Mouse (Mus musculus) neural tube, embryonic 14.5 days (tissue): ENCODE data around the gene Rasl11a. TPM values are rescaled to one million over a fixed set of nuclear protein-coding genes. Genes with fewer than 3 reads are reported as not detected.
A peak's percentile ranks its signal among the peaks of the same experiment; 100 is the strongest.

Experiments used
- ATAC-seq: fragments of 200-750 bp; cut with Nextera tagmentation; 2 replicates; pipeline ENCODE4 v1.8.0; 2017; ENCODE audit warnings: low read depth, mild to moderate bottlenecking, moderate TSS enrichment, moderate library complexity
- H3K27ac ChIP-seq: fragments of 300-500 bp; sonication (generic); 2 replicates; pipeline ENCODE4 v1.5.1; 2014; ENCODE audit warnings: low read depth, mild to moderate bottlenecking, control low read depth, low read length, moderate library complexity, mixed read lengths
- H3K27me3 ChIP-seq: fragments of 300-500 bp; sonication (generic); 2 replicates; pipeline ENCODE4 v1.6.1; 2014; ENCODE audit warnings: low read length; ENCODE audit not compliant: control insufficient read depth, insufficient read depth
- H3K36me3 ChIP-seq: fragments of 300-500 bp; sonication (generic); 2 replicates; pipeline ENCODE4 v1.6.1; 2014; ENCODE audit warnings: low read length, mixed read lengths; ENCODE audit not compliant: control insufficient read depth, insufficient read depth
- H3K4me1 ChIP-seq: fragments of 300-500 bp; sonication (generic); 2 replicates; pipeline ENCODE4 v1.6.1; 2014; ENCODE audit warnings: low read length; ENCODE audit not compliant: control insufficient read depth, insufficient read depth
- H3K4me2 ChIP-seq: fragments of 300-500 bp; sonication (generic); 2 replicates; pipeline ENCODE4 v1.6.1; 2014; ENCODE audit warnings: mild to moderate bottlenecking, low read depth, low read length, control low read depth
- H3K4me3 ChIP-seq: fragments of 300-500 bp; sonication (generic); 2 replicates; pipeline ENCODE4 v1.5.1; 2014; ENCODE audit warnings: low read depth, low read length, control low read depth, mixed read lengths
- H3K9ac ChIP-seq: fragments of 300-500 bp; sonication (generic); replicated peaks from 2 replicates; pipeline ENCODE4 v1.6.1; 2014; ENCODE audit warnings: low read depth, mild to moderate bottlenecking, control low read depth, low read length, mixed read lengths
- H3K9me3 ChIP-seq: fragments of 300-500 bp; sonication (generic); 2 replicates; pipeline ENCODE4 v1.6.1; 2016; ENCODE audit warnings: low read length; ENCODE audit not compliant: control insufficient read depth
- WGBS: fragments of 180-500 bp; shearing (Covaris S2); extraction: QIAGEN DNeasy Blood & Tissue Kit; methylation state at CpG from one replicate; pipeline ENCODE4 v1.1.7; 2014; 5-methylcytosine and 5-hydroxymethylcytosine counted together
- polyA plus RNA-seq: library from polyadenylated mRNA; unstranded; fragments of >200 nt; fragmentation: Nextera tagmentation; extraction: Ambion mirVana; gene quantifications from 2 replicates; pipeline ENCODE4 v1.2.1, GENCODE M21; 2014

Gene Rasl11a
- polyA plus RNA-seq, 1 experiment from 2014 or later, result 9.1 TPM

DNA sequence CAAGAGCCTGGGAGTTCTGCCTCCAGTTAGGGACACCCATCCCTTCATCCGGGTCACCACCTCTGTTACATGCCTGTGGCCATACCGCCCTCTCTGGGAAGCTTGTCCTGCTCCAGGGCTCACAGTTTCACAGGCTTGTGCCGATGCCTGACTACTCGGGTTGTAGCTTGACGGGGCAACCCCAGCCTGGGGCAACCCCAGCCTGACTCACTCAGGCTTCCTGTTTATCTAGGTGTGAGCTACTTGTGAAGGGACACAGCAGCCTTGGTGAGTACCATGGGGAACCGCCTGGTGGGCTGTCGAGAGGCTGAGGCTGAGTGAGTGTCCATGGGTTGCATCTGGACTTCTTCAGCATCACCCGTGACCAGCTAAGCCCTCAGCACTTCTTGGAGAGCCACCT, 12.7 kb downstream of the Rasl11a start:
- H3K9me3 ChIP-seq, result no peaks in the 10 kb centered on the region
- no peak overlapping the region for H3K9ac ChIP-seq
- no peak overlapping the region for H3K4me2 ChIP-seq
- ATAC-seq, result no peak
- WGBS, result 89% methylated on average over 8 of the region's 8 CpGs
- H3K27ac ChIP-seq, result no peak overlapping the region
- H3K27me3 ChIP-seq, result no peaks in the 10 kb centered on the region
- H3K4me1 ChIP-seq, result no peaks in the 10 kb centered on the region
- H3K4me3 ChIP-seq, result no peak overlapping the region
- no peaks in the 10 kb centered on the region for H3K36me3 ChIP-seq

GRCm38 (mm10) chr5:146858772-146859171, 13.9 kb downstream of the Rasl11a start:
- Histone ChIP-seq H3K27ac (no peak overlapping the region; the same call in 1 of the 2 replicates), H3K9me3 (no peaks in the 10 kb centered on the region), H3K4me2 (no peak overlapping the region), H3K9ac (no peak overlapping the region), H3K27me3 (no peaks in the 10 kb centered on the region), H3K4me1 (no peaks in the 10 kb centered on the region), H3K4me3 (no peak overlapping the region), H3K36me3 (no peaks in the 10 kb centered on the region)
- 80% methylated on average over 9 of the region's 9 CpGs for WGBS
- ATAC-seq, result peak; percentile 56; the same call in 1 of the 2 replicates

DNA sequence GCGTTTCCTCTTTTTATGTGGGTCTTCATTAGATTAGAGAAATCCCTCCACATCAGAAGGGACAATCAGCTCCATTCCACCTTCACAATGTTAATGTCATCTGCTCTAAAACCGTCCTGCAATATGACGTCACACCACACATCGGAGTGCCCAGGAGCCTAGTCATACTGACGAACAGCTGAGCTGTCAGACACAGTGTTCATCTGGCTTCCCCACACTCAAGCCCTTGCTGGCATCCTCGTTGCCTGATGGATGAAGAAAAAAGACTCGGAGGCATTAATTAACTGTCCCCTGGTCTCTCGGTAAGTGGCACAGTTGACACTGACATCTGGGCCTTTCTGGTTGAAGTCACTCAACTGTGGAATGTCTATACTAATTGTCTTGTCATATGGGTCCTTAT, 14.4 kb downstream of the Rasl11a start:
- Histone ChIP-seq H3K27me3 (no peaks in the 10 kb centered on the region), H3K9me3 (no peaks in the 10 kb centered on the region), H3K36me3 (no peaks in the 10 kb centered on the region), H3K27ac (no peak overlapping the region; the same call in 1 of the 2 replicates), H3K9ac (no peak overlapping the region), H3K4me1 (no peaks in the 10 kb centered on the region), H3K4me3 (no peak overlapping the region), H3K4me2 (no peak overlapping the region)
- 72% methylated on average over 8 of the region's 8 CpGs for WGBS
- ATAC-seq, result no peak

- Histone ChIP-seq H3K9ac (no peak overlapping the region), H3K27me3 (no peaks in the 10 kb centered on the region), H3K9me3 (no peaks in the 10 kb centered on the region), H3K4me3 (no peak overlapping the region), H3K36me3 (no peaks in the 10 kb centered on the region), H3K27ac (no peak overlapping the region), H3K4me2 (no peak overlapping the region), H3K4me1 (no peaks in the 10 kb centered on the region)
- WGBS, result 82% methylated on average over 18 of the region's 18 CpGs
- no peak for ATAC-seq
Measured at GRCm38 (mm10) chr5:146860222-146860998, 15.5 kb downstream of the Rasl11a start.

GRCm38 (mm10) chr5:146861588-146861987, 16.7 kb downstream of the Rasl11a start:
- no peak for ATAC-seq
- Histone ChIP-seq H3K4me1 (no peaks in the 10 kb centered on the region), H3K27ac (no peak overlapping the region), H3K27me3 (no peaks in the 10 kb centered on the region), H3K9ac (no peak overlapping the region), H3K9me3 (no peaks in the 10 kb centered on the region), H3K4me2 (no peak overlapping the region), H3K36me3 (no peaks in the 10 kb centered on the region), H3K4me3 (no peak overlapping the region)
- 33% methylated on average over 7 of the region's 7 CpGs for WGBS

- Histone ChIP-seq H3K36me3 (no peaks in the 10 kb centered on the region), H3K27me3 (no peaks in the 10 kb centered on the region), H3K27ac (no peak overlapping the region), H3K4me1 (no peaks in the 10 kb centered on the region), H3K9me3 (no peaks in the 10 kb centered on the region), H3K4me2 (no peak overlapping the region), H3K9ac (no peak overlapping the region), H3K4me3 (no peak overlapping the region)
- no peak for ATAC-seq
- WGBS, result 70% methylated on average over 4 of the region's 4 CpGs
Measured at GRCm38 (mm10) chr5:146865511-146865910, 20.6 kb downstream of the Rasl11a start.

- H3K4me1 ChIP-seq, result no peaks in the 10 kb centered on the region
- ATAC-seq, result no peak
- WGBS, result 94% methylated on average over 2 of the region's 2 CpGs
Measured at GRCm38 (mm10) chr5:146866277-146866676, 21.4 kb downstream of the Rasl11a start.

DNA sequence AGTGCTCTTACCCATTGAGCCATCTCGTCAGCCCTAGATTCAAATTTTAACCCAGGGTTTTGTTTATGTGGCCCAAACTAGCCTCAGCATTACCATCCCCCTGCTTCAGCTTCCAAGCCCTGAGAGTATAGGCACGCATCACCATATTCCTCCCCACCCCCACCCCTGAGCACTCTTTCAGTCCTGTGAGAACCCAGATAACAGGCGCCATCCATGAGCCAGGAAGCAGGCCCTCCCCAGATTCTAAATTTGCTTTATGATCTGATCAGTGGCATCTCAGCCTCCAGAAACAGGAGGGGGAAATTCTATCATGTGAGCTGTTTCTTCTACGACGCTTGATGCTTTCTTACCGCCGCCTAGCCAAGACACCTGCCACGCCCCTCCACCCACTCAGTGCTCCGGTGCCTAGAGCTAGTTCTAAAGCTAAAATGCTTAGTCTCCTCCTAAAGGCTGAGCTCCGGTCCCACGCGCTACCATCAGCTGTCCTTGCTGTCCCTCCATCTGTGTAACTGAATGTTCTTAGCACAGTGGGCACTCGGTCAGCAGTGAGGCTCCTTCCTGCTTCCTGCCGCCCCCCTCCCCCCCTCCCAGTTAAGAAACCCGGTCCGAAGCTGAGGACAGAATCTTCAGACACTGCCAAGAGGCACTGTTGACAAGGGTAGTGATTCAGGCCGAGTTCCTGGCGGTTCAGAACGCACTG, 22.5 kb downstream of the Rasl11a start:
- 0 out of 2 replicates have a peak overlapping the region, but pooled peaks have one; percentile 0 for H3K4me3 ChIP-seq
- no peaks in the 10 kb centered on the region for H3K9me3 ChIP-seq
- peak; percentile 70; the same call in 1 of the 2 replicates for ATAC-seq
- WGBS, result 7% methylated on average over 19 of the region's 19 CpGs
- H3K36me3 ChIP-seq, result no peaks in the 10 kb centered on the region
- peak overlapping the region; percentile 13; the same call in 1 of the 2 replicates for H3K9ac ChIP-seq
- 0 out of 2 replicates have a peak overlapping the region, but pooled peaks have one; percentile 18 for H3K27ac ChIP-seq
- no peaks in the 10 kb centered on the region for H3K27me3 ChIP-seq
- peak overlapping the region; percentile 25; the same call in 1 of the 2 replicates for H3K4me2 ChIP-seq
- no peaks in the 10 kb centered on the region for H3K4me1 ChIP-seq

More at GRCm38 (mm10) chr5:146866277-146866676, 21.4 kb downstream of the Rasl11a start:
- no peak overlapping the region for H3K4me2 ChIP-seq
- H3K9me3 ChIP-seq, result no peaks in the 10 kb centered on the region
- H3K36me3 ChIP-seq, result no peaks in the 10 kb centered on the region
- H3K9ac ChIP-seq, result no peak overlapping the region
- H3K4me3 ChIP-seq, result no peak overlapping the region
- H3K27me3 ChIP-seq, result no peaks in the 10 kb centered on the region
- H3K27ac ChIP-seq, result no peak overlapping the region

DNA sequence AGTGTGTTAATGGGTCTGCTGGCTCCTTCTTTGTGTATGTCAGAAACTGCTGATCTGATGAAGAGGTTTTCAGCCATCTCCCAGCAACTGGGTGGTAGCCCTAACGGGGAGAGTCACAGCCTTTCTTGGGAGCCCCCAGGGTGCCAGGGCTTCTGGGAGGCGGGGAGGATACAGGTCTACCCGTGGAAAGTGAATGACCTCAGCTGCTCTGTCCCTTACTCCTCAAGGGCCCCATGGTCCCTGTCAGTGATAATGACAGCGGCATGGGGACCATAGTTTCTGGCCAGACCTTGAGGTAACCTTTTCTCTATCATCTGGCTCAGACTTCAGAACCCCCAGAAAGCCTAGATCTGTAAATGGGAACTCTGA, 23.1 kb downstream of the Rasl11a start:
- Histone ChIP-seq H3K4me3 (no peak overlapping the region), H3K9ac (no peak overlapping the region), H3K4me2 (no peak overlapping the region), H3K36me3 (no peaks in the 10 kb centered on the region), H3K27me3 (no peaks in the 10 kb centered on the region), H3K27ac (no peak overlapping the region), H3K9me3 (no peaks in the 10 kb centered on the region), H3K4me1 (no peaks in the 10 kb centered on the region)
- 21% methylated on average over 4 of the region's 4 CpGs for WGBS
- ATAC-seq, result peak; percentile 48; the same call in 1 of the 2 replicates
